Mouse (Mus musculus): ENCODE measurements around the gene Taf10. TPM values are rescaled to one million over a fixed set of nuclear protein-coding genes. Genes with fewer than 3 reads are reported as not detected.

The Taf10 gene
- polyA plus RNA-seq, 1 experiment from 2014 or later = 154 TPM

DNA sequence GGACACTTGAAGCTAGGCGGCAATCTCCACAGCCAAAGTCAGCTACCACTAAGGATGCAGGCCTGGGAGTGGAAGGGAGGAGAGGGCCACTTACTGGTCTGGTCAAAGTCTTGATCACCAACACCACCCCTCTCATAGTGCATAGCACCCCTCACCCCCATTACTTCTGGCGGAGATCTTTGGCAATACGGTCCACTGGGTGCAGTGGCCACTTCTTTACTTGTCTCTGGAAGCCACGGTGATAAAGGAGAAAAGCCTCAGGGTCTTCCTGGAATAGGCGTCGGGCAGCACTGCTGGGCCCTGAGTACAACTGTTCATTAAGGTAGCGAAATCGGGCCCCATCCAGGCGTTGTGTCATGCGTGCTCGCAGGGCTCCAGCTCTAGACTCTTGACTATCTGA is 10.3 kb downstream of the Taf10 start:
- DNase-seq (ENCODE audit: low spot score) = no peak
- Histone ChIP-seq H3K9me3 (no peaks in the 10 kb centered on the region), H3K36me3 (replicated peaks) (peaks cover 62% of the 10 kb centered on the region), H3K4me3 (no peak overlapping the region), H3K4me1 (peaks cover 31% of the 10 kb centered on the region), H3K27ac (replicated peaks) (no peak overlapping the region), H3K27me3 (replicated peaks; ENCODE audit: low read depth, poor library complexity, severe bottlenecking) (no peaks in the 10 kb centered on the region)
- WGBS = 94% methylated on average over 11 of the region's 11 CpGs

DNA sequence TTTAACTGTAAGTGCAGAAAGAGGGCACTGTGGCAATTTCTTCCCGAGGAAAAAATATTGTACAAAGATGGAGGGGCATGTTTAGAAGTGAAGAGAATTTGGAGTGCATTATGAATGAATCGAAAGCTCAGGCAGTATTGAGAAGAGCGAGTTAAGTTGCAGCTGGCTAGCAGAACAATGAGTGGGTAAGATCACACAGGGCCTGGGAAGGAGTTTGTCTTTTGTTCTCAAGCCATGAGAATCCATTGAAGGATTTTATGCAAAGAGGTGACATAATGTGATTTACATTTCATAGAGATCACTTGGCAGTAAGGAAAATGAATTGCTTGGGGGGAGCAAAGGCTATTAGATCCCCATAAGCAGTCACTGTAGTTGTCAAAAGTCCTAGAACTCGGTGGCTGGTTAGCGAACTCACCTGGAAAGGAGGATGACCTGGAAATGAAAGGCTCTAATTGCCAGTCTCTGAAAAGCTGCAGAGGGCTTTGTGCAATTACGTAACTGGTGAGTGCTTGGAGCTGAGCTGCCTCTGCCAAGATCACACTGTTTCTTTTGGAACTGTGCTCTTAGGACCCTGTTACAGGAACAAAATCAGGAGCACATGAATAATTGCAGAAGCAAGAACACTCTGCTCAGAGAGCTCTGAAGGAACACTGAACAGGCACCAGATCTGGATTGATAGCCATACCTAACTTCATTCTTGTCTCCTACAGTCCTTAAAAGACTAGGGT is 15.3 kb downstream of the Taf10 start:
- Histone ChIP-seq H3K4me3 (no peak overlapping the region), H3K27me3 (replicated peaks; ENCODE audit: low read depth, poor library complexity, severe bottlenecking) (no peaks in the 10 kb centered on the region), H3K27ac (replicated peaks) (no peak overlapping the region), H3K4me1 (no peaks in the 10 kb centered on the region), H3K9me3 (no peaks in the 10 kb centered on the region), H3K36me3 (replicated peaks) (peaks cover 59% of the 10 kb centered on the region)
- 87% methylated on average over 6 of the region's 6 CpGs for WGBS
- no peak for DNase-seq (ENCODE audit: low spot score)

DNA sequence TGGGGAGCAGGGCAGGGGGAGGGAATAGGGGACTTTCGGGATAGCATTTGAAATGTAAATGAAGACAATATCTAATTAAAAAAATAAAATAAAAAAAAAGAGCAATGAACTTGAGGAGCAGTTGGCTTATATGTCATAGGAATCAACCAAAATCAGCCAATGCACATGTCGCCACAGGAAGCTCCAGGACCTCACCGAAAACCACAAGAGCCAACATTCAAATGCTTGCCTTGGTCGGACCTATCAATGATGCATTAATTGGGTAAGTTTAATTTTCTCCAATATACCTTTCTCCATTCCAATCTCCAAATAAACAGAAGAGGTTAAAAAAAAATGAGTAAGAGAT is 17.2 kb downstream of the Taf10 start:
- Histone ChIP-seq H3K27me3 (replicated peaks; ENCODE audit: low read depth, poor library complexity, severe bottlenecking) (no peaks in the 10 kb centered on the region), H3K9me3 (no peaks in the 10 kb centered on the region), H3K27ac (replicated peaks) (no peak overlapping the region), H3K36me3 (replicated peaks) (peaks cover 40% of the 10 kb centered on the region), H3K4me3 (no peak overlapping the region), H3K4me1 (no peaks in the 10 kb centered on the region)
- 90% methylated on average over 4 of the region's 4 CpGs for WGBS
- no peak for DNase-seq (ENCODE audit: low spot score)

DNA sequence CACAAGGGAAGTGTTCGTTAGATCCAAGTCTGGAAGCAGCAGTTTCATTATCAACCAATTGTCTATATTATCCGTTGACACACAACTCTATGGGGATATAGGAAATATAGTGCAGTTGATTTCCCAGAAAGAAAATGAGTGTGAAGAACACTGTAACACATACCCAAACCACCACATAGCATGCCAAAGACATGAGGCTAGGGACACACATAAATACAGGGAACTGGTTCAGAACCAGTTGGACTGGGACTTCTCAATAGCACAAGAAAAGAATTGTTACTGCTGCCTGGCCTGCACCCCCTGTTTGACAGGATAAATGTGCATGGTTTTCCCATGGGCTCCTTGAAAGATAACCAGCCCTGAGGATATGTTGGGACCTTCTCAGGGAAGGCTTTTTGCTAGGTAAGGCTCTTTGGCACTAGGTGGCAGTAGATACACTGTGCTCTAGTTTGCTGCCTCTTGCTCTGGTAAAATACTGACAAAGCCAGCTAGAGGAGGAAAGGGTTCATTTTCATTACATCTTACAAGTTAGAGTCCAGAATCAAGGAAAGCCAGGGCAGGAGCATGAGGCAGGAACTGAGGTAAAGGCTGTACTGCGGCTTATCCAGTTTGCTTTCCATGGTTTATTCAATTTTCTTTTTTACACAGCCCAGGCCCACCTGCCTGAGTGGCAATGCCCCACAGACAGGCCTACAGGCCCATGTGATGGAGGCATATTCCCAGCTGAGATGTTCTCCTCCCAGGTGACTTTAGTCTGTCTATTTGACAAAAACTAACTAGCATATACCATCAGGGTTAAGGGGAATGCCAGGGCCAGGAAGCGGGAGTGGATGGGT is 17.8 kb downstream of the Taf10 start:
- H3K27ac ChIP-seq (replicated peaks) = no peak overlapping the region
- no peaks in the 10 kb centered on the region for H3K27me3 ChIP-seq (replicated peaks; ENCODE audit: low read depth, poor library complexity, severe bottlenecking)
- H3K36me3 ChIP-seq (replicated peaks) = peaks cover 34% of the 10 kb centered on the region
- no peaks in the 10 kb centered on the region for H3K4me1 ChIP-seq
- 82% methylated on average over 4 of the region's 4 CpGs for WGBS
- peak; percentile 28 for DNase-seq (ENCODE audit: low spot score)
- H3K9me3 ChIP-seq = no peaks in the 10 kb centered on the region
- no peak overlapping the region for H3K4me3 ChIP-seq

- H3K27me3 ChIP-seq (replicated peaks; ENCODE audit: low read depth, poor library complexity, severe bottlenecking) = no peaks in the 10 kb centered on the region
- no peak overlapping the region for H3K4me3 ChIP-seq
- H3K27ac ChIP-seq (replicated peaks) = no peak overlapping the region
- 87% methylated on average over 2 of the region's 2 CpGs for WGBS
- no peaks in the 10 kb centered on the region for H3K36me3 ChIP-seq (replicated peaks)
- DNase-seq (ENCODE audit: low spot score) = no peak
- no peaks in the 10 kb centered on the region for H3K4me1 ChIP-seq
- no peaks in the 10 kb centered on the region for H3K9me3 ChIP-seq
These were observed 22.2 kb downstream of the Taf10 start for GRCm38 (mm10) chr7:105721916-105722315.

GRCm38 (mm10) chr7:105715366-105715765 is 28.8 kb downstream of the Taf10 start:
- Histone ChIP-seq H3K36me3 (replicated peaks) (no peaks in the 10 kb centered on the region), H3K27ac (replicated peaks) (no peak overlapping the region), H3K4me3 (no peak overlapping the region), H3K27me3 (replicated peaks; ENCODE audit: low read depth, poor library complexity, severe bottlenecking) (no peaks in the 10 kb centered on the region), H3K4me1 (no peaks in the 10 kb centered on the region), H3K9me3 (no peaks in the 10 kb centered on the region)
- no peak for DNase-seq (ENCODE audit: low spot score)
- 61% methylated on average over 3 of the region's 3 CpGs for WGBS

- Histone ChIP-seq H3K27ac (replicated peaks) (no peak overlapping the region), H3K4me3 (no peak overlapping the region), H3K4me1 (no peaks in the 10 kb centered on the region), H3K9me3 (no peaks in the 10 kb centered on the region), H3K27me3 (replicated peaks; ENCODE audit: low read depth, poor library complexity, severe bottlenecking) (no peaks in the 10 kb centered on the region), H3K36me3 (replicated peaks) (no peaks in the 10 kb centered on the region)
- DNase-seq (ENCODE audit: low spot score) = no peak
- 94% methylated on average over 5 of the region's 5 CpGs for WGBS
These were observed 35.4 kb downstream of the Taf10 start for GRCm38 (mm10) chr7:105708733-105709132.

DNA sequence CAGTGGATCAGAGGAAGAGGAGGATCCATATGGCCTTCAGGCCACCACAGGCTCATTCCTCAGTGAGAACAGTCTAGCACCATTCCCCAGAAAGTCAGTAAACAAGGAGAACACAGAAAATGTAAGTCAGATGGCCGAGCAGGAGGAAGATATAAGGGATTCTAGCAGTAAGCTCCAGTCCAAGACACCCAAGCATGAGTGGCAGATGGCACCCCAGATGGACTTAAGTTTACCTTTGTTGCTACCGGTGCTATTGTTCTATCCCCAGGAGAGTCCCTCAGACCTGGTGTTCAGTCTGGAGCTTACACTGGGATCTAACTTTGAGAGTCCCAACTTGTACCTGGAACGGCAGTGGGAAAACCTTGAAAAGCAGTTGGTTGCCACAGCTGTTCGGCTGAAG is 40.3 kb downstream of the Taf10 start:
- WGBS = 88% methylated on average over 4 of the region's 4 CpGs
- Histone ChIP-seq H3K27ac (replicated peaks) (no peak overlapping the region), H3K36me3 (replicated peaks) (no peaks in the 10 kb centered on the region), H3K27me3 (replicated peaks; ENCODE audit: low read depth, poor library complexity, severe bottlenecking) (no peaks in the 10 kb centered on the region), H3K4me1 (no peaks in the 10 kb centered on the region), H3K9me3 (no peaks in the 10 kb centered on the region), H3K4me3 (no peak overlapping the region)
- no peak for DNase-seq (ENCODE audit: low spot score)

GRCm38 (mm10) chr7:105703184-105703583 is 41.0 kb downstream of the Taf10 start:
- peak; percentile 5 for DNase-seq (ENCODE audit: low spot score)
- Histone ChIP-seq H3K9me3 (no peaks in the 10 kb centered on the region), H3K27me3 (replicated peaks; ENCODE audit: low read depth, poor library complexity, severe bottlenecking) (no peaks in the 10 kb centered on the region), H3K27ac (replicated peaks) (no peak overlapping the region), H3K36me3 (replicated peaks) (no peaks in the 10 kb centered on the region), H3K4me1 (no peaks in the 10 kb centered on the region), H3K4me3 (no peak overlapping the region)
- 84% methylated on average over 16 of the region's 16 CpGs for WGBS

- Histone ChIP-seq H3K27me3 (replicated peaks; ENCODE audit: low read depth, poor library complexity, severe bottlenecking) (0 out of 2 replicates have a peak, but pooled peaks cover 8% of the 10 kb centered on the region), H3K4me1 (peaks cover under 1% of the 10 kb centered on the region; the same call in 1 of the 2 replicates), H3K36me3 (replicated peaks) (no peaks in the 10 kb centered on the region), H3K4me3 (no peak overlapping the region), H3K27ac (replicated peaks) (no peak overlapping the region), H3K9me3 (no peaks in the 10 kb centered on the region)
- DNase-seq (ENCODE audit: low spot score) = no peak
- 77% methylated on average over 1 of the region's 1 CpGs for WGBS
These were observed 53.3 kb downstream of the Taf10 start for GRCm38 (mm10) chr7:105690875-105691274.

Other genes with a start within 250 kb of the Taf10 start
- gene Smpd1, start 190.0 kb downstream of the Taf10 start, polyA plus RNA-seq (2016; fragmentation: Nextera tagmentation; extraction: Ambion mirVana) = 30.3 and 33.1 TPM in 2 replicates
- 94.9 and 104 TPM in 2 replicates for gene Apbb1, start 162.7 kb downstream of the Taf10 start, polyA plus RNA-seq (2016; fragmentation: Nextera tagmentation; extraction: Ambion mirVana)
- 0.22 TPM in 1 of 2 replicates, not detected in the other for gene Hpx, start 144.2 kb downstream of the Taf10 start, polyA plus RNA-seq (2016; fragmentation: Nextera tagmentation; extraction: Ambion mirVana)
- 28.8 and 34.9 TPM in 2 replicates for gene Trim3, start 110.8 kb downstream of the Taf10 start, polyA plus RNA-seq (2016; fragmentation: Nextera tagmentation; extraction: Ambion mirVana)
- gene Timm10b, start 104.3 kb downstream of the Taf10 start, polyA plus RNA-seq (2016; fragmentation: Nextera tagmentation; extraction: Ambion mirVana) = 158 and 163 TPM in 2 replicates
- 61.2 and 64.1 TPM in 2 replicates for gene Arfip2, start 103.9 kb downstream of the Taf10 start, polyA plus RNA-seq (2016; fragmentation: Nextera tagmentation; extraction: Ambion mirVana)
- 13.5 and 22.0 TPM in 2 replicates for gene Gm45799, start 103.8 kb downstream of the Taf10 start, polyA plus RNA-seq (2016; fragmentation: Nextera tagmentation; extraction: Ambion mirVana)
- gene Dnhd1, start 93.5 kb downstream of the Taf10 start, polyA plus RNA-seq (2016; fragmentation: Nextera tagmentation; extraction: Ambion mirVana) = 0.27 and 0.44 TPM in 2 replicates
- 214 and 219 TPM in 2 replicates for gene Ilk, start 7.8 kb downstream of the Taf10 start, polyA plus RNA-seq (2016; fragmentation: Nextera tagmentation; extraction: Ambion mirVana)
- 45.3 and 45.4 TPM in 2 replicates for gene Rrp8, start 7.0 kb downstream of the Taf10 start, polyA plus RNA-seq (2016; fragmentation: Nextera tagmentation; extraction: Ambion mirVana)
- gene Tpp1, start 7.9 kb upstream of the Taf10 start, polyA plus RNA-seq (2016; fragmentation: Nextera tagmentation; extraction: Ambion mirVana) = 45.0 and 49.2 TPM in 2 replicates
- 13.7 and 14.8 TPM in 2 replicates for gene Dchs1, start 43.3 kb upstream of the Taf10 start, polyA plus RNA-seq (2016; fragmentation: Nextera tagmentation; extraction: Ambion mirVana)
- gene Mrpl17, start 66.7 kb upstream of the Taf10 start, polyA plus RNA-seq (2016; fragmentation: Nextera tagmentation; extraction: Ambion mirVana) = 329 and 340 TPM in 2 replicates
- gene Gm4070, start 209.6 kb upstream of the Taf10 start, polyA plus RNA-seq (2016; fragmentation: Nextera tagmentation; extraction: Ambion mirVana) = 0.06 and 0.15 TPM in 2 replicates